Mouse (Mus musculus): ENCODE results near the gene Ppil3.

GRCm38 (mm10) chr1:58420961-58421360 lies 24.3 kb downstream of the Ppil3 start:
- TF ChIP-seq CTCF (IDR thresholded peaks at IDR 0.05; ENCODE audit: low read depth) = no peak
- no peak for TF ChIP-seq EP300 (optimal IDR thresholded peaks at IDR 0.05)

Data from stomach, postnatal 0 days (tissue).